Mouse (Mus musculus) E14TG2a.4 (cell line): ENCODE data around the gene Panx3.

Experiments used
- CTCF ChIP-seq: conservative IDR thresholded peaks from 2 replicates; pipeline ENCODE4 v1.5.1; 2014; ENCODE audit warnings: low read length
- NANOG ChIP-seq: IDR thresholded peaks from 2 replicates; pipeline ENCODE4 v1.6.1; 2014; ENCODE audit warnings: borderline replicate concordance, low read length, mixed read lengths
- POU5F1 ChIP-seq: IDR thresholded peaks from 2 replicates; pipeline ENCODE4 v1.6.1; 2014; ENCODE audit warnings: low read length, borderline replicate concordance

DNA sequence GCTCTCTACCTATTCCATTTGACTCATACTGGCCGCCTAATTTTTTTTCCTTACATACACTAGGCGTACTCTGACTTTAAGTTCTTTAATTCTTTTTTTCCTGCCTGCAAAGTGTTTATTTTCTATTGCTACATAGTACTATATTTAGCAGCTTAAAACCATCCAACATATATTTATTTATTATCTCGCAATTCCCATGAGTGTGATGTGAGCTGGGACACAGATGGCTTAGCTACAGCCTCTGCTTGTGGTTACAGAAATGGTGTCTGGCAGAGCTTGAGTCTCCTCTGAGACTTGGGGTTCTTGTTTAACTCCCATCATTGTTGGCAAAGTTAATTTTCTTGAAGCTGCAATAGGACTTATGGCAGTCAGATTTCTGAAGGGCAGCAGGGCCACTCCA is 30.3 kb downstream of the Panx3 start:
- no peak for TF ChIP-seq CTCF
- TF ChIP-seq NANOG = no peak
- TF ChIP-seq POU5F1 = no peak
